Mouse (Mus musculus) myocyte (in vitro differentiated cells): ENCODE measurements at regions not wholly inside any gene's neighbourhood (a gene's known extent, or its start where the extent isn't known, plus 50 kb on each side); places are given as distances from the start of the nearest gene placed in this dataset.

Source experiments
- H3K27me3 ChIP-seq: one replicate; pipeline ENCODE4 v1.6.1; 2011; ENCODE audit not compliant: control insufficient read depth, insufficient read depth, insufficient read length
- H3K36me3 ChIP-seq: one replicate; pipeline ENCODE4 v1.6.1; 2011; ENCODE audit not compliant: control insufficient read depth, insufficient read depth
- H3K4me2 ChIP-seq: one replicate; pipeline ENCODE4 v1.6.1; 2011; ENCODE audit warnings: low read depth, control low read depth
- H3K4me3 ChIP-seq: one replicate; pipeline ENCODE4 v1.5.1; 2011; ENCODE audit warnings: mild to moderate bottlenecking, control low read depth, moderate library complexity
- H3K79me2 ChIP-seq: one replicate; pipeline ENCODE4 v1.6.1; 2011; ENCODE audit not compliant: control insufficient read depth, insufficient read depth
- H3ac ChIP-seq: one replicate; pipeline ENCODE4 v1.6.1; 2011; ENCODE audit not compliant: control insufficient read depth, insufficient read length
- CEBPB ChIP-seq: IDR thresholded peaks from 2 replicates; pipeline ENCODE4 v1.6.1; 2011; ENCODE audit warnings: mild to moderate bottlenecking, moderate library complexity; ENCODE audit not compliant: poor library complexity, insufficient read depth, severe bottlenecking
- E2F4 ChIP-seq: IDR thresholded peaks from one replicate; pipeline ENCODE4 v1.6.1; 2011; ENCODE audit warnings: mild to moderate bottlenecking, control low read depth, moderate library complexity; ENCODE audit not compliant: insufficient read depth
- MAX ChIP-seq: IDR thresholded peaks from one replicate; pipeline ENCODE4 v1.6.1; 2011; ENCODE audit warnings: low read depth, mild to moderate bottlenecking, control low read depth
- MYOD1 ChIP-seq, 3 experiments: IDR thresholded peaks; one replicate each; pipeline ENCODE4 v1.6.1; 2011; ENCODE audit warnings: control low read depth in 2 of 3, low read depth in 2 of 3, mild to moderate bottlenecking in 2 of 3, moderate library complexity in 1 of 3; ENCODE audit not compliant: insufficient read length in 2 of 3, control insufficient read depth in 1 of 3
- MYOG ChIP-seq, 3 experiments: IDR thresholded peaks; one replicate each; pipeline ENCODE4 v1.6.1; 2011; ENCODE audit warnings: control low read depth in 2 of 3, low read depth in 2 of 3, mild to moderate bottlenecking in 2 of 3; ENCODE audit not compliant: insufficient read length in 2 of 3, control insufficient read depth in 1 of 3, insufficient read depth in 1 of 3
- POLR2A ChIP-seq: IDR thresholded peaks from one replicate; pipeline ENCODE4 v1.6.1; 2011; ENCODE audit warnings: low read depth, mild to moderate bottlenecking, control low read depth, moderate library complexity; ENCODE audit not compliant: insufficient read length
- POLR2AphosphoS2 ChIP-seq: IDR thresholded peaks from one replicate; pipeline ENCODE4 v1.6.1; 2011; ENCODE audit warnings: low read depth, control low read depth; ENCODE audit not compliant: insufficient read length
- REST ChIP-seq: IDR thresholded peaks from one replicate; pipeline ENCODE4 v1.6.1; 2011; ENCODE audit warnings: mild to moderate bottlenecking, control low read depth, moderate library complexity; ENCODE audit not compliant: insufficient read depth, insufficient read length
- SRF ChIP-seq: IDR thresholded peaks from one replicate; pipeline ENCODE4 v1.6.1; 2011; ENCODE audit warnings: low read depth; ENCODE audit not compliant: control insufficient read depth, insufficient read length
- TCF12 ChIP-seq: IDR thresholded peaks from one replicate; pipeline ENCODE4 v1.6.1; 2011; ENCODE audit warnings: mild to moderate bottlenecking, control low read depth; ENCODE audit not compliant: poor library complexity, insufficient read depth, severe bottlenecking
- TCF3 ChIP-seq: IDR thresholded peaks from one replicate; pipeline ENCODE4 v1.6.1; 2011; ENCODE audit warnings: low read depth, control low read depth; ENCODE audit not compliant: insufficient read length
- USF1 ChIP-seq: IDR thresholded peaks from one replicate; pipeline ENCODE4 v1.6.1; 2011; ENCODE audit warnings: low read depth, mild to moderate bottlenecking, control low read depth, moderate library complexity

DNA sequence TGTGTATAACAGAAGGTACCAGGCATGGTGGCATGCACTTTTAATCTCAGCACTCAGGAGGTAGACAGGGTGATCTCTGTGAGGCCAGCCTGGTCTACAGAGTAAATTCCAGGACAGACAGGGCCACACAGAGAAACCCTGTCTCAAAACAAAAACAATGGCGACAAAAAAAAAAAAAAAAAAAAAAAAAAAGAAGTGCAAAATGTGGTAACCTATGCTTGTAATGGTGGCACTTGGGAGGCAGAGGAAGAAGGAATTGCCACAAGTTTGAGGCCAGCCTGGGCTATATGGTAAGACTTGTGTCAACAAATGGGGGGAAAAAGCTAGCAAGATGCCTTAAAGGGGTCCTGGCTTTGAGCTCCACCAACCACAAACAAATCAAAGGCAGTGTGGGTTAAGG, 67.6 kb downstream of the Ddx3x start:
- no peak overlapping the region for H3K4me3 ChIP-seq
- H3K79me2 ChIP-seq = no peaks in the 10 kb centered on the region
- H3K36me3 ChIP-seq = no peaks in the 10 kb centered on the region
- H3ac ChIP-seq = no peak overlapping the region
- no peaks in the 10 kb centered on the region for H3K27me3 ChIP-seq
- TF ChIP-seq POLR2A (no peak), USF1 (no peak), TCF3 (no peak), TCF12 (no peak), SRF (no peak), MYOG (IDR thresholded peaks at IDR 0.05; ENCODE audit: control insufficient read depth in 1 of 3, insufficient read depth in 1 of 3, insufficient read length in 2 of 3, low read depth in 2 of 3) (no peak), E2F4 (no peak), REST (no peak), CEBPB (no peak), POLR2AphosphoS2 (no peak), MAX (no peak), MYOD1 (IDR thresholded peaks at IDR 0.05; ENCODE audit: control insufficient read depth in 1 of 3, insufficient read length in 2 of 3, low read depth in 2 of 3) (no peak)
- peak overlapping the region; percentile 64 for H3K4me2 ChIP-seq

DNA sequence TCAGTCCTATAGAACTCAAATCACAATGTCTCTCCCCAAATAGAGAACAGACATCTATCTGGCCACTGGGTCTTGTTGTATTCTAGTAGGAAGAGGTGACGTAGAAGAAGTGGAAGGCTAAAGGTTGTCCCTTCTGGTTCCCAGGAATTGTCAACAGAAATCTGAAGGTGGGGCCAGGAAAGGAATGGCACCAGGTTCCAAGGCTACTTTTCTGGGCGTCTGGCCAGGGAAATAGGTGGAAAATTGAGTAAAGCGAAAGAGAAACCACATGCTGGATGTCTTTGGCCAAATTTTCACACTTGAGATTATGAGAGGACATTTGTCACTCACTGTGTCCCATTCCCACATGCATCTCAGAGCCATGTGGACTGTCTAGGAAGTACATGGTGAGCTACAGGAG, 69.7 kb downstream of the Ddx3x start:
- Histone ChIP-seq H3K27me3 (no peaks in the 10 kb centered on the region), H3K4me2 (no peak overlapping the region), H3K4me3 (no peak overlapping the region), H3ac (no peak overlapping the region), H3K79me2 (no peaks in the 10 kb centered on the region), H3K36me3 (no peaks in the 10 kb centered on the region)
- TF ChIP-seq CEBPB (no peak), TCF3 (no peak), POLR2AphosphoS2 (no peak), SRF (no peak), MYOD1 (IDR thresholded peaks at IDR 0.05; ENCODE audit: control insufficient read depth in 1 of 3, insufficient read length in 2 of 3, low read depth in 2 of 3) (no peak), E2F4 (no peak), TCF12 (no peak), MYOG (IDR thresholded peaks at IDR 0.05; ENCODE audit: control insufficient read depth in 1 of 3, insufficient read depth in 1 of 3, insufficient read length in 2 of 3, low read depth in 2 of 3) (no peak), USF1 (no peak), POLR2A (no peak)

DNA sequence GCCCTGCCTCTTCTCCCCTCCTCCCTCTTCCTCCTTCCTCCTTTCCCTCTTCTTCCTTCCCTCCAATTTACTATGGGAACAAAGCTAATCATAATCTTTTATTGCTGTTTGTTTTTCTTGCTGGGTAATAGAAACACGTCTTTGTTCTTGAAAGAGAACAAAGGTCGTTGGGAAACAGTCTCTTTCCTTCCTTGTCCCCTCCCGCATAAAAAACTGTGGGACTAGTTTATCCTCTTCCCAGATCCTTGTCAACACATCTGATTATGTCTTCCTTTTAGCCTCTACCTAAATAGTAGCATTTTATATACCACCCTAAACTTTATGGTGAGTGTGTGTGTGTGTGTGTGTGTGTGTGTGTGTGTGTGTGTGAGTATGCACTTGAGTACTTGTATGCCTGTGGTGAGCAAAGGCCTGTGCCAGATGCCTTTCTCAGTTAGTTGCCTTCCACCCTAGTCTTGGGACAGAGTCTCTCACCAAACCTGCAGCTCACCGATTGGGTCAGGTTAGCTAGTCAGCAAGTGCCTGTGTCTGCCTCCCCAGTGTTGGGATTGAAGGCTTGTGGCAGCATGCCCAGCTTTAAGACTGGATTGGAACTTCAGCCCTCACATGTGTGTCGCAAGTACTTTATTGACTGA, 76.5 kb downstream of the Ddx3x start:
- no peaks in the 10 kb centered on the region for H3K27me3 ChIP-seq
- H3K4me3 ChIP-seq = no peak overlapping the region
- no peaks in the 10 kb centered on the region for H3K79me2 ChIP-seq
- TF ChIP-seq MYOG (IDR thresholded peaks at IDR 0.05; ENCODE audit: control insufficient read depth in 1 of 3, insufficient read depth in 1 of 3, insufficient read length in 2 of 3, low read depth in 2 of 3) (no peak), USF1 (no peak), MYOD1 (IDR thresholded peaks at IDR 0.05; ENCODE audit: control insufficient read depth in 1 of 3, insufficient read length in 2 of 3, low read depth in 2 of 3) (no peak), POLR2A (no peak), MAX (no peak), TCF12 (no peak), SRF (no peak), CEBPB (no peak), TCF3 (no peak), E2F4 (no peak), POLR2AphosphoS2 (no peak), REST (no peak)
- H3K36me3 ChIP-seq = no peaks in the 10 kb centered on the region
- H3ac ChIP-seq = no peak overlapping the region
- H3K4me2 ChIP-seq = no peak overlapping the region

DNA sequence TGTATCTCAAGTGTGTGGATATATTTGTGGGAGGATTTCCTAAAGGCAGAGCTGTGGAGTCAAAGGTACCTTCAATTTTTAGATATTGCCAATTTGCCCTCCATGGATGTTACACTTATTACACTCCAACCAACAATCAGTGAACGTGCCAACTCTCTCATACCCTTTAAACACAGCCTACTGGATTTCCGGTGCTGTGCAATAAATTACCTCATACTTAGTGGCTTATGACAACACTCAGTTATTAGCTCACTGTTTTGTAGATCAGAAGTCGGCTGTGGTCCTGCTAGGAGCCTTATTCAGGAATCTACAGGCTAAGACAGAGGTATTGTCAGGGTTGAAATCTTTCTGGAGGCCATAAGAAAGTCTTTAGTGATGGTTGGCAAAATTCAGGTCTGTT, 77.2 kb downstream of the Ddx3x start:
- H3K27me3 ChIP-seq = no peaks in the 10 kb centered on the region
- no peaks in the 10 kb centered on the region for H3K36me3 ChIP-seq
- no peak overlapping the region for H3K4me3 ChIP-seq
- no peak overlapping the region for H3K4me2 ChIP-seq
- no peaks in the 10 kb centered on the region for H3K79me2 ChIP-seq
- TF ChIP-seq POLR2A (no peak), CEBPB (no peak), E2F4 (no peak), MYOD1 (IDR thresholded peaks at IDR 0.05; ENCODE audit: control insufficient read depth in 1 of 3, insufficient read length in 2 of 3, low read depth in 2 of 3) (no peak), MYOG (IDR thresholded peaks at IDR 0.05; ENCODE audit: control insufficient read depth in 1 of 3, insufficient read depth in 1 of 3, insufficient read length in 2 of 3, low read depth in 2 of 3) (no peak), USF1 (no peak), SRF (no peak), REST (no peak), POLR2AphosphoS2 (no peak), TCF12 (no peak), MAX (no peak), TCF3 (no peak)
- no peak overlapping the region for H3ac ChIP-seq
